Mouse (Mus musculus) urinary bladder, postnatal 4 days (tissue): ENCODE results near the gene Rgl1.
"Not testable (repeated sequence)": the region's sequence is repeated elsewhere in the genome, so short reads cannot be mapped to it uniquely, and the experiment has no call there.

Source experiments
- DNase-seq, 2 experiments: peaks; one replicate each; pipeline ENCODE4 v3.0.0; 2021 to 2022; ENCODE audit warnings: low spot score in 2 of 2

Gene Rgl1

DNA sequence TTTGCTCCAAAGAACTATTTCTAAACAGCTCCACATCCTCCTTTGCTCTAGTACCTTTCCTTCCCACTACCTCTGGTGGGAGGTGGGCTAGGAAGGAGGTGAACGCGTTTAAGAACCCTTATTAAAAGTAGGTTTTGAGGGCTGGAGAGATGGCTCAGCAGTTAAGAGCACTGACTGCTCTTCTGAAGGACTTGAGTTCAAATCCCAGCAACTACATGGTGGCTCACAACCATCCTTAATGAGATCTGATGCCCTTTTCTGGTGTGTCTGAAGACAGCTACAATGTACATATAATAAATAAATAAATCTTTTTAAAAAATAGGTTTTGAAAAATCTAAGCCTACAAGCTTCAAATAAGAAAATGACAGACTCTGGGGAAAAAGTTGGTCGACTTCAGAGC lies 19.3 kb upstream of the Rgl1 start:
- DNase-seq = not testable (repeated sequence)

DNA sequence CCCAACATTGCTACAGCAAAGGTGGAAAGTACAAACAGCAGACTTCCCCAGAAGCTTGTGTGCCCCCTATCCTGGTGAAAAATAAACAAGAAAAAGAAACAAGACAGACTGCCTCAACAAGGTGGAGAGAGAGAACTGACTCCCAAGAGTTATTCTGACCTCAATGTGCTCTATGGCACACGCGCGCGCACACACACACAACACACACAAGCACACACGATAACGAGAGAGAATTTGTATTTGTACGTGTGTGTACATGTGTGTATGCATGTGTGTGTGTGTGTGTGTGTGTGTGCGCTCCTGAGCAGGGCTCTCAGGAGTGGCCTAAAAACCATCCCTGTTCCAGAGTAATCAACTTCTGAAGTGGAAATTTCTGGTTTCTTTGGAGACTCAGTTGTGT lies 18.5 kb upstream of the Rgl1 start:
- no peak for DNase-seq

DNA sequence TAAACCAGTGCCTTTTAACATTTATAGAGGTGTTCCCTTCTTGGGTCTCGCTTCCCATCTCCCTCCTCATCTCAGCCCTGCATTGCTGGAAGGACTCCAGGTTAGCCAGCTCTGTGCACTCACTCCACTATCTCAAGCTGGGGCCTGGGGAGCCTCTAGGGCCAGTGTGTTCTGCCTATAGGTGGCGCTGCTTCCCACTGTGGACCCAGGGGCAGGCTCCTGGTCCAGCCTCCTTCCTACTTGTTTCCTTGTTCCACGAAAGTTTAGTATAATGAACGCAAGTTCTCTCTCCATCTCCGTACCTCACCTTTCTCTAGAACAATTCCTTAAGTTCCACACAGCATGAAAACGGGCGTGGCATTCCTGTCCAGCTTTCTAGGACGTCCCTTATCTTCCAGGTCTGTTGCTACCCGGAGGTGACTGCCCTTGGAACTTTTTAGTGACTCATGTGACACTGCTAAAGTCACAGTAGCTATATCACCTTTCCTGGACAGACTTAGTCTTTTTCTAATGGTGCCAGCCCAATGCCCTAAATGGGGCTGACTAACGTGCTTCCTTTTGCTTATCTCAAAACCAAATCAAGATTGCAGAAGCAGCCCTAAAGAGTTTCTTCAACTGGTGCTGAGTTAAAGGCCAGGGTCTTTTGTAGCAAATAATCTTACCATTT lies 13.1 kb upstream of the Rgl1 start:
- peak; percentile 32 to 73 for DNase-seq

DNA sequence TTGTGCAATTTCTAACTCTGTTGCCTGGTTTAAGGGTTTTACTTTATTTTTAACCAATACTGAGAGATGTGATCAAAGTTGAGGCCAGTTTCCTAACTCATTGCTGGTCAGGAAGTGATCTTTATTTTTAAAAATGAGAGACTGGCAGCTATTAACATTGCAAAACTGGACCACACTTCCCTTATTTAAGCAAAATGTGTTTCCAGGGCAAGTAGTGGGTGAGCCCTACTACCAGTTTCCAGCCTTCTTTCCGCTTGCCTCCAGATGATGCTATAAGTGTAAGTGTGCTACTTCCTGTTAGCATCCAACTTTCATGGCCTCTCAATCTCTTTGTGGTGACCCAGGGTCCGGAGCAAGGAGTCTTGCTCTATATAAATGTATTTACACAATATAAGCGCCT lies 8.4 kb upstream of the Rgl1 start:
- DNase-seq = not testable (repeated sequence)

DNA sequence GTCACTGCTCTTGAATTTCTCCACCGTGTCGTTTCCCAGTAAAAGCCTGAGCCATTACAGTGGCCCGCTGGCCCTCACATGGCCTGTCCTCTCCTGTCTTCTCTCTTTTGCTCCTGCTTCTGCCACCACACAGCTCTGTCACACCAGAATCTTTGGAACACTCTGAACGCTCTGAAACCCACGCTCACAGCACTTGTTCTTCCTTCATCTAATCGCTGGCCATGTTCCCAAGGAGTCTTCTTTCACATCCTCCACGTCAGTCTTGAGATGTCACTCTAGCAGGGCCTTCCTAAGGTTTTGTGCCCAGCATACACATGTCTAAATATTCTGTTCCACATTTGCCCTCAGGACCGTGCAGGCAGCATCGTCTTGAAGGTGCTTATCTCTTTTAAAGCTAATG lies 4.9 kb upstream of the Rgl1 start:
- no peak for DNase-seq

DNA sequence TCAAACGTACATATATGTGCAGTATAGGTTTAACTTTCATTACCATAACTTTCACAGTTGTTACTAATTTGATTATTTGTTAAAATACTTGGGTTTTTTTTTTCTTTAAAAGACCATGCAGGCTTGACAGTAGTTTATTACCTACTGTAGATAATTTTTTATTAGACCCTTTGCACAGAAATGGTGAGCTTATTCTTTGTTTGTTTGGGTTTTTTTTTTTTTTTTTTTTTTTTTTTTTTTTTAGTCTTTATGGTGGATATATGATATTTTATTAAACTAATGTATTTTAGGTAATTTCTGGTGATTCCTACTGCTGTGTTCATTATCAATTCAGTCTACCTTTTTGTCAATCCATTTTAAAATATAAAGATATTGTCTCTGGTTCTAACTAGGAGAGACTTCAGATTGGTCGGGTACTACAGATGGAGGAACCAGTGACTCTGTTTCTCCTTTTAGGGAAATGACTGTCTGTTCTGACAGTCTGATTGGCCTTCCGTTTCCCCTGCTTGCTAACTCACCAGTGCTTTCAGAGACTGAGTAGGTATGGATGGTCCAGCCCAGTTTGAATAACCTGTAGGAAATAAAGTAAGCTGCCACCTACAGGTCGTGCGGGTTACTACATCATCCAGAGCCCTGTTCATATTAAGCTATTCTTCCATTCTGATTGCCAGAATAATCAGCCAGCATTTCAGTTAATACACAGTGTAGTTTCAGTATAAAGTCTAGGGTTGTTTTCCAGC lies 1.8 kb upstream of the Rgl1 start:
- peak; percentile 54 to 73 for DNase-seq

DNA sequence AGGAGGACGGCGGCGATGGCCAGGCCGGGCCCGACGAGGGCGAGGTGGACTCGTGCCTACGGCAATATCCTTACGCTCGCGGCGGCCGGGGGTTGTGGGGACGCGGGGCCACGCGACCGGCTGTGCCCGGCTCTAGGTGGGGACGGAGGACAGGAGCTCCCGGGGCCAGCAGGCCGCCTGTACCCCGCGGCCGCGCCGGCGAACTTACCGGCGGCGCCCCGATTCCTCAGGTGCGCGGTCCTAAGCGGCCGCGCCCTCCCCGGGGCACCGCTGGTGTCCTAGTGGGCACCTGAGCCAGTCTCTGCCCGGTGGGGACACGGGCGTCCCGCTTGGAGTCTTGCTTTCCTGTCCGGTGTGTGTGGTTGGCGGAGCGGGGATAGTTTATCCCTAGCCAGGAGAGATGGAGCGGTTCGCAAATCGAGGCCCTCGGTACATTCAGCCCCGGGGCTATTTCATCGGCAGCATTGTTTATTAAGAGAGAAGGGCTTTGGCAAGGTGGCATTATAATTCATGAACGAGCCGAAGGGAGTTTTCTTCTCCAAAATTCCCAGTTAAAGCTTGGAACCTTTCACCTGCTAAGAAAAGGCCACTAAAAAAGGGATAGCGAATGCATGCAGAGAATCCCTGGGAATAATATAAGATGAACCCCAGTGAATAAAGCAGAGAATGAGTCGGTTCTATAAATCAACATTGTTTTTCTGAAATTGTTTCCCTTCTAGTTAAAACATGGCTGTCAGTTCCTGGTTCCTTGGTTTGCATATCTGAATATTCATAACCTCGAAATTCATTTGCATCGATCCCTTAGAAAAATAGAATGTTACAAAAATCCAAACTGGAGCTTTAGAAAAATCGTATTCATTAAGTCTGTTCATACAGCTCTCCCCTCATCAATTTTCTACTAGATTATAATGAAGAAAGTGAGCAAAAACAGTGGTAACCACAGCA lies 925 bp upstream of the Rgl1 start:
- DNase-seq = no peak

DNA sequence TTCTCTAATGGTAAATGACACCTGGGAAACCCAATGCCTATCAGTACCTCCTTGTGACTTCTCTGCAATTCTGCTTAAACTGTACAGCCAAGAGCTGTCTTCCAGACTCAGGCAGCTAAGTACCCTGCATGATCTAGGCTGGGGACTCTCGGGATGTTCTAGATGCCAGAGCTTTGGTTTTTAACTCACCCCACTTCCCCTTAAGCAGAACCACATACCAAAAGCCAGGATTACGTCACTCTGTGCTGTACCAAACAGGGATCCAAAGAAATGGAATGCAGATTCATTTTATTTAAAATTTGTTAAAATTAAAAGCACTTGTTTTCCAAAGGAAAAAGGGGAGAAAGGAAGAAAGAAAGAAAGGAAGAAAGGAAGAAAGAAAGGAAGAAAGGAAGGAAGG lies 4.4 kb downstream of the Rgl1 start:
- DNase-seq = no peak

DNA sequence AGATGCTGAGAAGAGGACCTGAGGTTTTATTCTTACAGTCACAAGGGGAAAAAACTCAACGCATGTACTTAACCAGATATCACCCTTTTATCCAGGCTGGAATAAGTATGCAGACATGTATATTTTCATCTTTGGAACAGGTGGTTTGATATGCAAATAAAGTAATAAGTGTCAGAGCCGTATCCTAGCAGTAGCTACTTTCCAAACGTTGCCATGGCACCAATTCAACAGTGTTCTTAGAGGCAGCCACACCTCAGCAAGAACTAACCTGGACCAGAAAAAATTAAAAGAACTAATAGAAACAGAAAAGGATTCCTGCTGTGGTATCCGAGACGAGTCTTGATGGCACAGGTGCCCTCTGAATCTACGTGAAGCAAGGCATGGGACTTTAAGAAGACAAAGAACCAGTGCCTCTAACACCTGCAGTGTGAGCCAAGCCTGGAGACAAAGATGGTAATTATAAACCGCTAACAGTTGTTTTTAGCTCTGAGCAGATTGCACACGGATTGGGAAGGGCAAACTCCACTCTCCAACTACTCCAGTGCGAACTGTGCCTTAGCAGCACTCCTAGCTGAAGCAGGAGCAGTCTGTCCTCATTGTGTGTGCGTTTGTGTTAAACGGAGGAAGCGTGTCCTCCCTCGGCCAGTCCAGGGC lies 15.7 kb downstream of the Rgl1 start, which contains the start of gene Apobec4:
TSS of gene Apobec4 (plus strand) at position 240 of the 654 bp plus-strand sequence.
- DNase-seq = no peak

DNA sequence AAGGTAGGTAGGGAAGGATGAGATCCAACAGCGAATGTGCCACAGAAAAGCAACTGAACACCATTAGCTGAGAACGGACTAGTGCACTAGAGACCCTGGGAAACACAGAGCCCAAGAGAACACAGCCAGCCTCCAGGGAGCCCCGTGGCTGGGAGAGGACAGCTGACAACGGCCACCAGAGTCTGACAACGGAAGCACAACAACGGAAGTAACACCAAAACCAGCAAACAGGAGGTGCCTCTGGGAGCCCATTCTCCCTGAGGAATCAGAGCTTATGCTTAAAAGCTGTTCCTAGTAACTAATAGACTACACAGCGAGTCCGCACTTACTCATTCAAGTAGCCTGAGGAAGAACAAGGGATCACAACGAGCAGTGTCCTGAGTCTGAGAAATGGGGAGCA lies 16.9 kb downstream of the Rgl1 start:
- DNase-seq = no peak

DNA sequence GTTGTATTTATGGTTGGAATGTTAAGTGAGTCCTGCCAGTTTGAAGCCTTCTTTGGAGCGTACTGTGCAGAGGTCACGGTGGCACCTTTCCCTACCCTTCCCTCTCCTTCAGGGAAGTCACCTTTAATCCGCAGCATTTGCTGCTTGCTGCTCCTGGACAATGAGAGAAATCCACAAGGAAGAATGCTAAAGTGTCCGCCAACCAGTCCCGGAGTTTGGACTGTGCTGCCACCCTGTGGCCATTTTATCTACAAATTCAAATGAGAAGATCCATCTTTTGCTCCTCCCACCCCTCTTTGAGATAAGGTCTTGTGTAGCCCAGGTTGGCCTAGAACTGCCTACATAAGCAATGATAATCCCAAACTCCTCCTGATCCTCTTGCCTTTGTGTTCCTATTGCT lies 19.7 kb downstream of the Rgl1 start:
- DNase-seq = peak; percentile 61 to 80

DNA sequence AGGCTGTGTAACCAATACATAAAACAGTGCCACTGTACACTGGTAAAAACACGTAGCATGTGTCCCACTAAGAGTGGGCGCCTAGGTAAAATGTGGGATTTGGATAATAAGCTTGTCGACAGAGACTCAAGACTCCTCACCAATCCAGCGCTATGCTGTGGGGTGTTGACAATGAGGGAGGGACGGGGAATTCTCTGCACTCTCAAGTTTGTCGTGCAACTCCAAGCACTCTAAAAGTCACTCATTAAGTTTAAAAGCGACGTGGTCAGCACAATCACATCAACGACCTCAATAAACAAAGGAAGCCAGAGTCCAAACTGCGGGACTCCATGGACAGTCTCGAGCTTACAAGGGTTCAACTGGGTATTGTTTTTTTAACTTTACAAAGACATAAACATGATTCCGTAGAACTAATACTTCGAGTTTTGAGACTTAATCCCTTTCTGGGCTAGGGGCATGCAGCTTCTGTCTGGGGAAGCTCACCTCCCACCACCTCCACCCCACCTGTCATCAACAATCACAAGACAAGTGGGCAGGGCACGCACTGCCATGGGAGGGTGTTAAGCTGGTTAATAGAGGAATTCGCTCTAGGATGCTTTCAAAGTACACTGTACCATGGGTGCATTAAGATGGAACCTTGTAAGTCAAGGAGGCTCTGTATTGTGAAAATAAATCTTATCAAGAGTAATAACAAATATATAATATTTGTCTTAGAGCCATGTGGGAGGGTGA lies 22.9 kb downstream of the Rgl1 start:
- DNase-seq = no peak

DNA sequence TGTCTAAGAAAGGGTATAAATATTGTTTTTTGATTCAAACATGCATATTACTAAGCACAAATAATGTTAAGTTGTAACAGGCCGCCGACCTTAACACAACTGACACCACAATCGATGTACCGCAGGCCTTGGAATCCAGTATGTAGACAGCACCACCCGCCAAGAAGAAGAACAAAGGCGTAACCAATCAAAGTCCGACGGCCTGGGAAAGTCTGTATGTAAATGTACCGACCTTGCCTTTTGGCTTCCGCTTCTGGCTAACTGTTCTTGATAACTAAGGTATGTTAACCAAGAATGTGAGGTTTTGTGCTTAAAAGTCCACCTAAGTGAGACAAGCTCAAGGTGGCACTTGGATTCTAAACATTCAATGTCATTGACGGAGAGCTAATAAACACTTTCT lies 26.8 kb downstream of the Rgl1 start:
- DNase-seq = no peak

DNA sequence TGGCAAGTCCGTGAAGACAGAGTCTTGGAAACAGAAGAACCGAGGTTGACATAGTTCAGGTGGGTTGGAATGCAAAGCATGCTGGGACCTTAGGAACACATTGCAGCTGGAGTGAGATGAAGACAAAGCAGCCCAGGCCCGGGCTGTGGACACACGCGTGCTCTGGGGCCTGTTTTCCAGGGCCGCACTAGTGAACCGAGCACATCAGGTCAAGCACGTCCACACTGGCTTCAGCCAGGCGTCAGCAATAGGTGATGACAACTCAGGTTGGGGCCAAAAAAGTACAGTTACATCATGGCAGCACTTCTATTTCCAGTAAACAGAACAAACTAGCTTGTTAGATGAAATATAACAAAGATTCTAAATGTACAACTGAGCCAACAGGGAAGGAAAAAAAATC lies 27.4 kb downstream of the Rgl1 start:
- no peak for DNase-seq

DNA sequence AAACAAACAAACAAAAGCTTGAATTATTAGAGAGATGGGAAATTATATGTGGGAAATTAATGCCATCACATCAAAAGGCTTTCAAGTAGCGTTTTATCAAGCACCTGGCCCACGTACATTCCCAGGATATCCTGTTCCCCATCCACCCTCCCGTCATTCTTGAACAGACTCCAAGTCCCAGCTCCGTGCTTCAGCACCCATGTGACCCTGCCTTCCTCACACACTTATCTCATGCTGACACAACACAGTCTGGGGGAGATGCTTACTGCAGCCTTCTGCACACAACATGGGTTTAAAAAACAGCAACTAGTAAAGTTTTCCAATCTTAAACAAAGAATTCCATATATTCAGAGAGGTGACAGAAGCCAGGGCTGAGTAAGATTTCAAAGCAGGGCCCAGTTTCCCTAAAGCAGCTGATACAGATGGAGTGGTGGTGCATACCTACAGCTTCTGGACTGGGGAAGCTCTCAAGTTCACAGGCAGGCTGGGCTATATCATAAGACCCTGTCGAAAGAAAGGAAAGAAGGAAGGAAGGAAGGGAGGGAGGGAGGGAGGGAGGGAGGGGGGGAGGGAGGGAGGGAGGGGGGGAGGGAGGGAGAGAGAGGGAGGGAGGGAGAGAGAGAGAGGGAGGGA lies 38.4 kb downstream of the Rgl1 start:
- no peak for DNase-seq

DNA sequence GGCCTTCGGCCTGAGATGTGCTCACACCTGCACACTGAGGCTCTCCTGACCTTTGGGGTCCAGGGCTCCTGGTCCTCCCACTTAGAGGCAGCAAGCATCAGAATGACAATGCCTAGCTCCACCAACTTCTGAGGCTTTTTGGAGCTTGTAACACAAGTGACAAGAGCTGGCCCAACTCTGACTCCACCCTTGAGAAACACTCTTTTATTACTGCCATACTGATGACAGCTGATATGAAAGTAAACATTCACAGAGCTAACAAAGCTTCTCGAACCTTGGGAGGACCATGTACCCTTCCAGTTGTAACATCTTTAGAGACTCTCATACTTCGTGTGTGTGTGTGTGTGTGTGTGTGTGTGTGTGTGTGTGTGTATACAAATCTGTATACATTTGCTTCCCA lies 40.1 kb downstream of the Rgl1 start:
- no peak for DNase-seq

DNA sequence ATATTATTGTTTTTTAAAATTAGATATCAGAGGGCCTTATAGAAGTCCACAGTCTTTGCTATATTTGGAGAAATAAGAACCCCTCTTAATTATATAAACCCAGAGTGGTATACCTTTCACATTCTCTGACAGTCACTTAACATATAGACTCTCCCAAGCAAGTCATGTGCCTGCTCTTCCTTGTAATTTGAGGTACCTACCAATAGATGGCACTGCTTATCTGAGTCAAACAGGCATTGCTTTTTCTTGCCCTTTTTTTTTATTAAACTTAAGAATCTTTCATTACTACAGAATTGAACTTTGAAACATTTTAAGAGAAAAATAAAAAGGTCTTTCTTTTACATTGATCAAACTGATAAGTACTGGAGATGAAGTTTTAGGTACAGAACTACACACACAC lies 41.9 kb downstream of the Rgl1 start:
- no peak for DNase-seq

DNA sequence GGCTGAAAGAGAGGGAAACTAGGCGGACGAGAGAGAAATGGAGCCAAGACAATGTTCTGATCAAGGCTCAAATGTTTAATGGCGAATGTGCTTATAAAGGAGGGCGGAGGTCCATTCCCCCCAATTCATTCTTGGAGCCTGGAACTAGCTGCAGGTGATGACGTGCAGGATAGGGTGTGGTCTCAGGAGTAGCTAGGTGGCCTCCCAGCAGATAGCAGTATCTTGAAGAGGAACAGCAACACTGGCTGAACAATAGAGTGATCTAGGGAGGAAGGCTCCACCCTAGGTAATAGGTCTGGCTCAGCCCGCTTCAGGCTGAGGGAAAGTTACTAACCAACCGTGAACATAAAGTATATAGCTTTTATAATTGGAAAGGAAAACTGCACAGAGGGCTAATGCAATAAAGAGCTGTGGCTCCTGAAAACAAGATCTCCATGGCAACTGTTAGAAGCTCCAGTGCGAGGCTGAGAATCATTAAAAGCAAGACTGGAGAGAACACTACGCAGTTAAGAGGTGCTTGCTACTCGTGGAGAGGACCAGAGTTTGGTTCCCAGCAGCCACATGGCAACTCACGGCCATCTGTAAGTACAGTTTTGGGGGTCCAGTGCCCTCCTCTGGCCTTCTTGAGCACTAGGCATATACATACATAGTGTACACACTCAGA lies 44.5 kb downstream of the Rgl1 start:
- DNase-seq = no peak

DNA sequence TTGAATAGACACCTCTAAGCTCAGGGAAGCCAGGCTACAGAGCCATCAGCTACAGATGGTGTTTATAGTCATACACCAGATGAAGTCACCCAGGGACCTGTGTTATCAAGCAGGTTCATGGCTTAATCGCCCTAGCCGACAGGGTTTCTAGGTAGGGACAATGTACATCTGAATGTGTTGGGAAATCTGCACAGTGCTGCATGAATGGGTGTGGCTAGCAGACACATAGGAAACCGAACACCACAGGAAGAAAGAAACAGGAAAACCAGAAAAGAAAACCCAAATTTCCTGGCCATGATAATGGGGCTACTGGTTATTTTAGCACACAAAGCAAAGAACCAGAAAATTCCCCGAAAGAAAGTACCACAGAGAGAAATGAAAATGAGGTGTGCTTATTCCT lies 45.2 kb downstream of the Rgl1 start:
- no peak for DNase-seq

DNA sequence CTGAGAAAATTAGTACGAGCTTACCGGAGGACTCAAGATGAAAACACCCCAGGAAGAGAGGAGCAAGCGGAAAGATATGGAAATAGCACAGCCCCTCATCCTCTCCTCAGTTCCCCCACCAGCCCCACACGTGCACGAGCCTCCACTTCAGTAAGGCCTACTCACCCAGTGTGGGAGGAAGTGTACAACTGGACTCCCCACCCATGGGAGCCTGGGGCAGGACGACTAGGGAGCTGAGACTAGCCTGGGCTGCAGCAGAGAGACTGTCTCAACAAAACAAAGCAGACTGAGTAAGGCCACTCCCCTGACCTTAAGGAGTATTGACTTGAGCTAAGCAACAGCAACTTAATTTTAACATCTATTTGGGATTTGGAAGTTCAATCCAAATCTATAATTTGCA lies 48.0 kb downstream of the Rgl1 start:
- no peak for DNase-seq
